Mouse (Mus musculus) thymus, adult 2 months (tissue): ENCODE data around the gene Casp7. TPM values are rescaled to one million over a fixed set of nuclear protein-coding genes. Genes with fewer than 3 reads are reported as not detected.

ENCODE experiments used
- DNase-seq: peaks from one replicate; pipeline ENCODE4 v3.0.0; 2021
- H3K27ac ChIP-seq: fragments of 200-500 bp; 2 replicates; pipeline ENCODE4 v1.5.1; 2012; ENCODE audit warnings: low read length, control low read depth; ENCODE audit not compliant: control insufficient read depth, insufficient read depth
- H3K27me3 ChIP-seq: fragments of 200-500 bp; 2 replicates; pipeline ENCODE4 v1.6.1; 2012; ENCODE audit warnings: mild to moderate bottlenecking, low read length, moderate library complexity, mixed read lengths; ENCODE audit not compliant: control insufficient read depth, insufficient read depth
- H3K36me3 ChIP-seq: fragments of 200-500 bp; 2 replicates; pipeline ENCODE4 v1.6.1; 2012; ENCODE audit warnings: mild to moderate bottlenecking, low read length, moderate library complexity; ENCODE audit not compliant: control insufficient read depth, insufficient read depth
- H3K4me1 ChIP-seq: fragments of 200-500 bp; replicated peaks from 2 replicates; pipeline ENCODE4 v1.6.1; 2012; ENCODE audit warnings: low read length; ENCODE audit not compliant: control insufficient read depth, insufficient read depth
- H3K4me3 ChIP-seq: fragments of 200-500 bp; 2 replicates; pipeline ENCODE4 v1.5.1; 2012; ENCODE audit warnings: mild to moderate bottlenecking, low read length, control low read depth, moderate library complexity; ENCODE audit not compliant: control insufficient read depth, insufficient read depth
- CTCF ChIP-seq: fragments of 200-500 bp; IDR thresholded peaks from 2 replicates; pipeline ENCODE4 v1.5.1; 2012; ENCODE audit warnings: mild to moderate bottlenecking, control low read depth, low read length, moderate library complexity, borderline replicate concordance; ENCODE audit not compliant: control insufficient read depth, poor library complexity, insufficient read depth; ENCODE audit errors: extremely low read depth
- POLR2A ChIP-seq: fragments of 200-500 bp; IDR thresholded peaks from 2 replicates; pipeline ENCODE4 v1.6.1; 2012; ENCODE audit warnings: mild to moderate bottlenecking, low read length, control low read depth, moderate library complexity; ENCODE audit not compliant: control insufficient read depth, poor library complexity, insufficient read depth; ENCODE audit errors: extremely low read depth
- WGBS: fragments of 180-500 bp; shearing (Covaris S2); methylation state at CpG from one replicate; pipeline ENCODE4 v1.1.7; 2018; 5-methylcytosine and 5-hydroxymethylcytosine counted together
- polyA plus RNA-seq: library from polyadenylated mRNA; depleted of rRNA; stranded (reverse); fragments of >200 nt; gene quantifications from 2 replicates; pipeline ENCODE4 v1.2.3, GENCODE M21; 2012

The Casp7 gene
- polyA plus RNA-seq, 1 experiment = 19.6 TPM

DNA sequence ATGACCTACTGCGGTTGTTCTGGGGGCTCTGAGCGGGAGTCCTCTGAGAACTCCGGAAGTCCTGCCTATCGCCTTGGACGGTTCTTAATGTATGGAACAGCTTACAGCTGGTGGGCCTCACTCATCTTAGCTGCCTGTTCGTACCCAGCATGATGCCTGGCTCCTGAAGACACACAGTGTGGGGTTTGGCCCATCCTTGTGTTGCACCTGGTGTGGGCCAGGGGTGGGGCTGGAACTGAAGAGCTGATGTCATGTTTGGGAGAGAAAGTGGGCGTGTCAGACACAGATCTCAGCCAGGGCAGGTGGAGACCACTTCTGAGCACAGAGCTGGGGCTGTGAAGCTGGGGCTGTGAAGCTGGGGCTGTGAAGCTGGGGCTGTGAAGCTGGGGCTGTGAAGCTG is 16.6 kb upstream of the Casp7 start:
- peak; percentile 74 for DNase-seq
- H3K4me3 ChIP-seq = no peak overlapping the region
- TF ChIP-seq POLR2A = no peak
- no peak for TF ChIP-seq CTCF
- H3K27ac ChIP-seq = no peak overlapping the region
- H3K36me3 ChIP-seq = no peaks in the 10 kb centered on the region
- no peaks in the 10 kb centered on the region for H3K27me3 ChIP-seq
- WGBS = 82% methylated on average over 7 of the region's 7 CpGs
- peaks cover 9% of the 10 kb centered on the region; the same call in 1 of the 2 replicates for H3K4me1 ChIP-seq

DNA sequence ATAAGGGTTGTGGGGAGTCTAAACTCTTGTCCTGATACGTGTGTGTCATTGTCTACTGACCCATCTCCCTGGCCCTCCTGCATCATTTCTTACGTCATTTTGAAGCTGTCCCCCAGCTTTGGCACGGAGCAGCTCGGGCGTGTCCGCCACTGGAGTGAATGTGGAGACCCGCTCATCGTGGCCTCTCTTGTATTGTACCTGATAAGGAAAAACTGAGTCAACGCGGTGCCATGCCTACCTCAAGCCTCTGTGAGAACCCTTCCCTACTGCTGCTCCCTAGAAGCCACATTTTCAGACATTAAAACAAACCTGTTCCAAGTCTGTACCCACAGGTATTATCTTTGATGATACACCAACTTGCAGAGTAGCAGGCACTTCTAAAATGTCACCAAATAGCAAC is 15.5 kb upstream of the Casp7 start:
- H3K36me3 ChIP-seq = no peaks in the 10 kb centered on the region
- DNase-seq = no peak
- H3K4me3 ChIP-seq = no peak overlapping the region
- no peaks in the 10 kb centered on the region for H3K27me3 ChIP-seq
- H3K4me1 ChIP-seq = peaks cover 9% of the 10 kb centered on the region; the same call in 1 of the 2 replicates
- 94% methylated on average over 10 of the region's 10 CpGs for WGBS
- H3K27ac ChIP-seq = no peak overlapping the region
- TF ChIP-seq POLR2A (no peak), CTCF (no peak)

DNA sequence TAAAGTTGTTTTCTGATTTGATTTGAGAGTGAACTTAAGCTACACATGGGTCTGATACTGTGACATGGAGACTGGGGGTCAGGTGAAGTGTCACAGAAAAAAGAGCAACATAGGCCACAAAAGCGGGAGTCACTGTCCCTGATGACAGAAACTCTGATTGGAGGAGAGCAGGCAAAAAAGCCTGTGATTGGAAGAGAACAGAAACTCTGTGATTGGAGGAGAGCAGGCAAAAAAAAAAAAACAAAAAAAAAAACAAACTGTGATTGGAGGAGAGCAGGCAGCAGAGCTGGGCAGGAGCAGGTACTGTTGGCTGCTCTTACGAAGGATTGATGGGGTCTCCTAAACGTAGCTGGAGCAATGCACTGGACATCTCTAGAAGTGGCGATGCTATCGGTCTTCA is 11.4 kb upstream of the Casp7 start:
- H3K27ac ChIP-seq = no peak overlapping the region
- H3K27me3 ChIP-seq = no peaks in the 10 kb centered on the region
- peaks cover 4% of the 10 kb centered on the region; the same call in 1 of the 2 replicates for H3K4me1 ChIP-seq
- no peaks in the 10 kb centered on the region for H3K36me3 ChIP-seq
- 96% methylated on average over 5 of the region's 5 CpGs for WGBS
- no peak overlapping the region for H3K4me3 ChIP-seq
- DNase-seq = no peak
- TF ChIP-seq CTCF (no peak), POLR2A (no peak)

DNA sequence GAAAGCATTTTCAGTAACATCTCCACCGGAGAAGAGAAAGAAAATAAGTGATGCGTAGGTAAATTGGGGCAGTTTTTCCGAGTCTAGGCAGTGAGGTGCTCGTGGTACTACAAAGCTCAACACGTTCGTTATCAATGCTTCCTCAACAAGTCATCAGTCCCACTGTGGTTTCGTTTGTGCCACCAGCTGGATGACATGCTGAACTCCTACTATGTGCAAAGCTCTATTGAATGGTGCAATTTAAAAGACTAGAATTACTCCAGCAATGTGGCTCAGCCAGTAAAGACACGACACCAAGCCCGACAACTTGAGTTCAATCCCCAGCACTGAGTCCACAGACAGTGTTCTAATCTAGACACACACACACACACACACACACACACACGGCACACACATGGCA is 10.8 kb upstream of the Casp7 start:
- no peaks in the 10 kb centered on the region for H3K27me3 ChIP-seq
- TF ChIP-seq POLR2A (no peak), CTCF (no peak)
- DNase-seq = no peak
- H3K27ac ChIP-seq = no peak overlapping the region
- H3K36me3 ChIP-seq = no peaks in the 10 kb centered on the region
- H3K4me1 ChIP-seq = no peaks in the 10 kb centered on the region
- 92% methylated on average over 10 of the region's 10 CpGs for WGBS
- no peak overlapping the region for H3K4me3 ChIP-seq

DNA sequence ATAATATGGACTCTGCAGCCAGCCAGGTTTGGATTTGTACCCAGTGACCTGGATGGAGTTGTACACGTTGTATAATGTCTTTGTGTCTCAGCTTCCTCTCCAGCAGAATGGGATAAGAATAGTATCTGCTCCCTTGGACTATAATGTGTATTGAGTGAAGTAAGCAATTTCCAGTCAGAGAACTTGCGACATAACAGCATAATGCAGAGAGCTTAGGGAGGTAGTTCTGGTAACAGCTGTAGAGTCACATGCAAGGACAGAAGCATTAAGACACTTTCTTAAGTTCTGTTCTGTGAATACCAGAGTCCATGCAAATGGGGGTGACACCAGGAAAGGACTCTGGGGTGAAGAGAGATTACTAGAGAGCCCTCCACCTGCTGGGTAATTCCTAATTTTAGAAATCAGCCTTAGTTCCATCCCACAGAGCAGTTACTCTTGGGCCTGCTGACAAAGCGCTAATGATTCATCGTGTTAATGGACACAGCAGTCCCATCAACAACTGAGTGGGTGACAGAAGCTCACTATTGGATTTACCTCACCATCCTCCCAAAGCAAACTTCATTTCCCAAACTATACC is 9.1 kb upstream of the Casp7 start:
- Histone ChIP-seq H3K27ac (no peak overlapping the region), H3K36me3 (no peaks in the 10 kb centered on the region), H3K4me1 (no peaks in the 10 kb centered on the region), H3K4me3 (no peak overlapping the region), H3K27me3 (no peaks in the 10 kb centered on the region)
- 92% methylated on average over 4 of the region's 4 CpGs for WGBS
- TF ChIP-seq POLR2A (no peak), CTCF (no peak)
- no peak for DNase-seq

DNA sequence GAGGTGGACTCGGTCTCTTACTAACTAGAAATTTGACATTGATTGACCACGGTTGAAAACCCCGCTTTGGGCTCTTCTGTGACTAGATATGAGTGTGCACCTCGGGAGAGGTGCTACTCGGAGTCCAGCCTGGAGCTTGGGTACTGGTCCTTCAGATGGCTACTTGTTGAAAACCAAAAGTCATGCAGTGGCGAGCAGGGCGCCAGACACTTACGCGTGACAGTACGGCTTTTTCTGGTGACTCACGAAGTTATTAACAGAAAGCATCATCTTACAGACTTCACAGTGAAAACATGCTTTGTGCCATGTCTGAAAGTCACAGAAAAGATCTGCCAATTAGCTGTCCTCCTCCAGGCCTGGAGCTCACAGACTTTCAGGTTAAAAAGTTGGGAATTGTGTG is 7.8 kb upstream of the Casp7 start:
- DNase-seq = no peak
- Histone ChIP-seq H3K36me3 (no peaks in the 10 kb centered on the region), H3K4me3 (no peak overlapping the region), H3K27ac (no peak overlapping the region), H3K27me3 (no peaks in the 10 kb centered on the region), H3K4me1 (peaks cover 3% of the 10 kb centered on the region)
- WGBS = 95% methylated on average over 11 of the region's 11 CpGs
- TF ChIP-seq POLR2A = no peak
- no peak for TF ChIP-seq CTCF

DNA sequence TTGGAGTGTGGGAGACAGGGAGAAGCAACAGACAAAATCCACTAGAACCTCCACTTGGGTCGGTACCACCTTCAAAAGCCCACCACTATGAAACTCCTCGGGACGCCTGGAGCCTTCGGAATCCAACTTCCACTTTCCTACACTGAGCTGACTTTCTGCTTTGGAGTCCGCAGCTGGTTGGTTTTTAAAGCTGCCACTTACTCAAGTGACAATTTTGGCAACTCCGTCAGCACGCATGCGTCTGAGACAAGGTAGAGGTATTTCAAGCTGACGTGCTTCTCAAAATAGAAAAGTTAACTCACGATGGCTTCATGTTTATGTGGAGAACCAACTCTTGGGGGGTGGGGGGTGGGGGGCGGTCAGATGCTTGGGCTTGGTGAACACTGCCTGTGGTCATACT is 7.0 kb upstream of the Casp7 start, which contains the start of gene Nrap:
TSS of gene Nrap (minus strand) at position 159 of the 400 bp plus-strand sequence.
- peaks cover 8% of the 10 kb centered on the region for H3K4me1 ChIP-seq
- no peaks in the 10 kb centered on the region for H3K27me3 ChIP-seq
- H3K27ac ChIP-seq = no peak within 1 kb of the TSS
- H3K4me3 ChIP-seq = no peak within 1 kb of the TSS
- no peak for TF ChIP-seq POLR2A
- no peak for TF ChIP-seq CTCF
- 90% methylated on average over 11 of the region's 11 CpGs for WGBS
- DNase-seq = no peak
- no peaks in the 10 kb centered on the region for H3K36me3 ChIP-seq
